Mouse (Mus musculus) layer of hippocampus, adult 8-10 months (tissue): ENCODE measurements at regions not wholly inside any gene's neighbourhood (a gene's known extent, or its start where the extent isn't known, plus 50 kb on each side); places are given as distances from the start of the nearest gene placed in this dataset.

ENCODE experiments used
- DNase-seq, 2 experiments: peaks; one replicate each; pipeline ENCODE4 v3.0.0; 2022; ENCODE audit warnings: low spot score in 2 of 2

DNA sequence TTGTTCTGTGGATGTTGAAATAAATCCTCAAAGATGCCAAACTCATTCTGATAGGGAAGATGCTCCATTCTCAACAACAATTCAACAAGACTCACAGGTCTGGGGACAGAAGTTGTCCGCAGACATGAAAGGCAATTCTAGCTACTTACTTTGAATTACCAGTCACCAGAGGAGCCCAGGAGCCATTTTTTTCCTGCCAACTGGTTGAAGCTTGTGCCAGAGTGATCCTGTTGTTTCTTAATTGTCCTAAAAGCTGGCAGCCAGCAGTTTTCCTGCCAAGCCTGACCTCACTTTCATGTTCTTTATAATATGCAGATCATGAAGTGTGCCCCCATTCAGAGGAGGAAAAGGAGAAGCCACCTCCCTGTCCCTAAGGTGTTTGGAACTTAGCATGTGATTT is 110.0 kb upstream of the Ankrd1 start:
- DNase-seq: no peak

DNA sequence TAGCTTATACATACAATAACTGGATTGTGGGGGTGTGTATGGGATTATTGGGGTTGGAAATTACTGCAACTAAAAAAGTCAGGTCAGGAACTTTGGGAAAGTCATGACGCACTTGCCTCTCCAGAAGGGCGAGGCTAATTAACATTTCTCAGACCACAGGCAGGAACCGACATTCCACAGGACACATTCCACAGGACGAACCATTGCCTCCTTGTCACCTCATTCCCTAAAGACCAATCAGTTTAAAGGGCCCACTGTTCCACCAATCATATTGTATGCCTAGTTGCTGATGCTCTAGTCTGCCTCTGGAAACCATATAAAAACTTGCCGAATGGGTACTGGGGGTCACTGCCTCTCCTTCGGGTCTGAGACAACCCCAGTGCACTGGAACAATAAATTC is 113.0 kb upstream of the Pcgf5 start:
- no peak for DNase-seq

DNA sequence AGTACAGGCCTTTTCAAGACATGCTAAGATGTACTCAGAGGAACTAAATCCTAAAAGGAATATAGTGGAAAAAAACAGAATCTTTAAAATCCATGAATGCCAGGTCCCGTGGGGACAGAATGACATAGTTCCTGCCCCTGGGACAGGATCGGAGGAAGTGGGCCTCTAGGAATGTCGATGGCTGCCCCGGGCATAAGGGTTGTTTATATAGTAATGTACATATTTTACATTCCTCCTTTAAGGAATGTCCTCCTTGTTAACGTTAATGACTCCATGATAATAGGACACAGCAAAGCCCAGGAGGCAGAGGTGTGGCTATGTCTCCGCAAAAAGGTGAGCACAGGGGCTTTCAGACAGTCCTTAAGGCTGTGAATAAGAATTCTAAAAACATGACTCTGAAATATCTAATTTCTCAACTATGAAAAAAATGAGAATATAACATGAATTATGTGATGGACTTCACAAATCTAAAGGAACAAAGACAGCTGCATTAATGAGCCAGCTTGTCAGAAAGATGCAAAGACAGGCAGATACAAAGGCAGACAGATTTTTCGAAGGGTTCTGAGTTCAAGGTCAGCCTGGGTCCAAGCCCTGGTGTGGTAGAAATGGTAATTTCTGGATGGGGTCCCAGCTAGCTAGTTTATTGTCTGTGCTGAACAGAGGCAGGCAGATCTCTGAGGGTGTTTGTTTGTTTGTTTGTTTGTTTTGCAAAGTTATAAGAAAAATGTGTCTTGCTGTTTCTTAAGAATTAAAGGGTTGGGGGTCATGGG is 111.3 kb upstream of the Pcgf5 start:
- DNase-seq: no peak

DNA sequence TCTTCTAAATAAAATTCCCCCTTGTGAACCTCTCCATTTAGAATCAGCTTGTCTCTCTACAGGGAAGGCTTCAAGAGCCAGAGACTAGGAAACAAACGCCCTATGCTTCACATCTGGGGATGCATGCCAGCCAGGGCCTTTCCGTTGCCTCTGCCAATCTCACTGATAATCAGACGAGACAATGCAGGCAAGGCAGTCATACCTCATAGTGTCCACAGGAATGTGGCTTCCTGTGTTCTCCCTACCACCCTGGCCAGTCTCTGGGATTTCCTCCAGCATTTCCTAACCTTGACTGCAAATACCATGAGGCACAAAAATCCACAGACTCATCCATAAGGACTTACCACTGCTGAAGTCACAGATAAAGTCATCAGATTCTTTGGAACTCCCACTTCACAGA is 110.4 kb upstream of the Pcgf5 start:
- DNase-seq: no peak

DNA sequence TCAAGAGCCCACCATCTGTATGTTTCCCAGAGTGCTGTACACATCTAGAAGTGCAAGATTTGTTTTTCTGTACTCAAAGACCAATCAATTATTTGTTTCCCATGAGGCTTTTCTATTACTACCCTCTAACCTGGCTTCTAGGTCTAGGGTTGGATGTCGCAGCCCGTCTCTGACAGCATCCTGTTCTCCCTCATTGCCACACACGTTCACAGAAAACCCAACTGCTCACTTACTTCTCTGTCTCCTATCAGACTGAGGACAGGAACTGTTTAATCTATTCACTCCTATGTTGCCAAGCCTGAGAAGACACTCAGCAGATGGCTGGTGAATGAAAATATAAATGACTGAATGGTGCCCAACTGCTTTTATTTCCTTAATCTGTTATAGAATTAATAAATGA is 109.6 kb upstream of the Pcgf5 start:
- no peak for DNase-seq

DNA sequence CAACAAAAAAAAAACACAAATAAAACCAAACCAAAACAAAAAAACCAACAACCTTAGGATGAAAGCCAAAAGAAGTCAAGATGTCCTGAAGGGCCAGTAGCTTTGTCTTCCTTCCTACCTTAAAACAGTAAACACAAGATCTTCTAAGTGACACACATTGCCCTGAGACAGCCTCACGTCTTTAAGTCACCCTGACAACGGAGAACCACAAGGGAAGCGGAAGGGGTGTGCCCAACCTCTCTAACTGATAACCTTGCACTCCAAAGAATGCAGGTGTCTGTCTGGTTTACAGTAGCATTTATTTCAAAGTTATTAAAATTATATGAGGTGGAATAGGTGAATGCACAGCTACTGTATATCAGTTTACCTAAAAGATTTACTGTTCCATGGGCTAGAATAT is 105.7 kb upstream of the Pcgf5 start:
- DNase-seq: no peak

DNA sequence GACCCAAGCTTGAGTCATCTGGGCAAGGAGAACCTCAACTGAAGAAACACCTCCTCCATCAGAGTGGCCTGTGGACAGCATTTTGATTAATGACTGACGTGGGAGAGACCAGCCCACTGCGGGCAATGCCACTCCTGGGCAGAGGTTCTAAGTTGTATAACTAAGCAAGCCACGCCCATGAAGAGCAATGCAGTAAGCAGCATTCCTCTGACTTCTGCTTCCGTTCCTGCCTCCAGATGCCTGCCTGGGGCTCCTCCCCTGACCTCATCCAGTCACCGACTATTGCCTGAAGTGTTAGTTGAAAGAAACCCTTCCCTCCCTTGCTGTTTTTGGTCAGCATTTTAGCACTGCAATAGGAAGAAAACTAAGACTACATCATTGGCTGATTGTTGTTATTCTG is 105.2 kb upstream of the Pcgf5 start:
- no peak for DNase-seq

DNA sequence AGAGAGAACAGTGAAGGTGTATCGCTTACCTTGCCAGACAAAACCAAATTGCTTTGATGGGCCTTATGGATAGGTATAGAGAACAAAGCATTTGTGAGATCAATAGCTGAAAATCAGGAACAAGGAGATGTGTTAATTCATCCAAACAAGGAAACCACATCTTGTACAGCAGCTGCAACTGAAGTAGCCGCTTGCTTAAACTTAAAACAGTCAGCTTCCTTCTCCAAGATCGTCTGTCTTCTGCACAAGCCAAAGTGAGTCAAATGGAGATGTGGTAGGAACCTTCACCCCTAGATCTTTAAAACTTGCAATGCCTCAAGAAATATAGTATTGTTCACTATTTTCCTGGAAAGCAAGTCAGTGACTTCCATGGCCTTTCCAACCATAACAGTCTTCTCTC is 95.6 kb upstream of the Pcgf5 start:
- no peak for DNase-seq

DNA sequence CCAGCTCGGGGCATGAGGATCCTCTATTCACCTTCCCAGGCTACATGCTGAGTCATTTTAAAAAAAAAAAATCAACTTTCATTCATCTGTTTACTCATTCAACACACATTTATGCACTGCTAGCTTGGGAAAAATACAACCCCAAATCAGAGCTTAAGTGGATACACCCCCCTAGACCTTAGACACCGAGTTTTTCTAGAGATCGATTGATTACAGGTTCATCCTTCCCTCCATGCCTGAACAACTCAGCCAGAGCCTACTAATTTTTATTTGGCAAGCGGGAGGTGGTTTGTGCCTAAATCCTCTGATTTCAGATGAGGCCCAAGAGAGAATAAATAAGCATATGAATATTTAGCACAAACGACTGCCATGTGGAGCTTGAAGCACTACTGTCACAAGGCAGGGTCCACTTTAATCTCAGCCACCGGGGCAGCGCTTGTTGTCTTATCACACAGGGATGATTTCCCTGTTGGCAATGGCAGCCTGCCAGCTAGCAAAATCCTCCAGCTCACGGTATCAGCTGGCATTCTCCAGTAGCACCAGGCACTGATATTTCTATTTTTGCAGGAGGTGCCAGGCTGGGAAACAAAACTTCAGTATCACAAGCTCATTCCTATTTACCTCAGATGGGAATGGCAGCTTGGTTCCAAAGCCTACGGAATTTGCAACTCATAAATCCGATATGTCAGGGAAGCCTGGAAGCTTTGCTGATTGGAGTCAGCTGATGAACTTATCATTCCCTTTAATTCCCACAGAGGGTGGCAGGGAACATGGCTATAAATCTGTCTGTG is 90.2 kb upstream of the Pcgf5 start:
- peak; percentile 51 to 67 for DNase-seq

DNA sequence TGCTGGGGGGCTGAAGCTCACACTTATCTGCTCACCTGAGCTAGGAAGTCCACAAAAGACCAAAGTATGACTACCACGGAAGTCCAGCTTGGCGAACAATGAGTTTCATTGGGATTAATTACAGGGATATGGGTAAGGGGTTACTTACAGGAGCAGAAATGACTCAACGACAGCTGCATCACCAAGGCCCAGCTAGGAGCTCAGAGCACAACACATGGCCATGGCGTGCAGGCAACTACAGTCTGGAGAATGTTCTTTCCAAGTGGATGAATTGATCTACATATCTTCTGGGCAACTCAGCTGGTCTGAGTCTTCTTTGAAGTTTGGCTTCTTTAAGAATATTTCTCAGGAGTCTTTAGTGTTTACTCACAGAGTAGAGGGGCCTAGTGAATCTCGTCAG is 86.3 kb upstream of the Pcgf5 start:
- no peak for DNase-seq

DNA sequence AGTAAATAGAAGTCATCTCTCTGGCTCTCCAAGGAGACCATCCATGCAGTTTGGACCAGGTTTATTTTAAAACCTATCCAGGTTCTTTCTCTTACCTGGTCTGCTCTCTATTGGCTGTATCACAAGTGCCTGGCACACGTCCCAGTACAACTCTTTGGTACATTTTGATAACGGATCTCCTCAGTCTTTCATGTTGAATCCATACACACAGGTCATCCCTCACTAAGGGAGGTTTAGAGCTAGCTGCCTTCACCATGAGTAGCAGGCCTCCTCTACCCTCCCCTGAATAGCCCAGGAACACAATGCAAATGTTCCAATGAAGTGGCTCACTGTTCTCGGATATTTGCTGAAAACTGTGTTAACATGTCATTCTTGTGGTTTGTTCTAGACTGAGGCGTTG is 84.2 kb upstream of the Pcgf5 start:
- DNase-seq: no peak

DNA sequence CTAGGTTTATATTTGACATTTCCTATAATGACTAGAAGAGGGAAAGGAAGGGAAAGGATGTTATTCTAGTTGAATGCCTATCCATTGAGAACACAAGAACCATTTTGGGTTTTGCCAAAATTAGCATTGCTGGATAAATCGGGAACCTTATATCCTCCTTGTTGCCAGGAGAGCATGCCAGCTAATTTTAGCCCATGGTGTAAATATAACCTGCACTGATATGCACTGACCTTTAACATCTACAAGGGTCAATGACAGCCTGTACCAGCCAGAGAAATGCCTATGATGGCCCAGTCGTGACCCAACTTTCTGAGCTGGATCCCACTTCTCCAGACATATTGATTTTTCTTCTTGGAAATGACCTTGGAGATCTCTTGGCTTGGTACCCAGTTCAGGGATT is 83.7 kb upstream of the Pcgf5 start:
- no peak for DNase-seq

DNA sequence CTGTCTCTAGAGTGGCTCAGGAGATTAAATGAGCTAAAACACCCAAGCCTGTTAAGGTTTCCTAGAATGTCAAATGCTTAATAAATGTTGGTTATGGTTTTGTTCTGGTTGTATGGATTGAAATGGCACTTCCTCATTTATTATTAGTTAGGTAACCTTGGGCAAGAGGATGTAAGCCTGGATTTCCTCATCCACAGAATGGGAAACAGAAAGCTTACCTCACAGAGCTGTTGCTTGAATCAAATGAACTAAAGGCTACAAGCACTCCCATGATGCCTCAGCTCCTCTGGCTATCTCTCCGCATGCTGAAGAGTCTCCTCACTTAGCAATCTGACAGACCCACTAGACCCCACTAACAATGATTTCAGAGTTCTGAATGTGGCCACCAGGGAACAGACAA is 82.8 kb upstream of the Pcgf5 start:
- no peak for DNase-seq

DNA sequence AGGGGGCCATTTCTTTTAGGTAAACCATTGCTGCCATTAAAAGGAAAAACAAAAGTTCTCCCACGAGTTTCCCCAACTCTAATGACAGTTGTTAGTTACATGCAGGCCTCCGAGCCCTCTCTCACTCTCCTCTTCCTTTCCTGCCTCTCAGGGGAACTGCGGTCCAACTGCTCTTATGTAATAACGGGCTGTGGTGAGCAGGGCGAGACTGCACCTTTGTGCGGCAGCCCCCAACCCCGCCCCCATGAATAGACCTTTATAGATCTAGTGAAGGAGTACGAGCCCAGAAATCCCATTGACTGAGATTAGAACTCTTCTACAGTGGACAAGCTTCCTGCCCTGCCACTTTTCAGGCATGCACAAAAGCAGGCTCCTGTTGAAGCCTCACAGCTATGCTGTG is 81.8 kb upstream of the Pcgf5 start:
- no peak for DNase-seq

DNA sequence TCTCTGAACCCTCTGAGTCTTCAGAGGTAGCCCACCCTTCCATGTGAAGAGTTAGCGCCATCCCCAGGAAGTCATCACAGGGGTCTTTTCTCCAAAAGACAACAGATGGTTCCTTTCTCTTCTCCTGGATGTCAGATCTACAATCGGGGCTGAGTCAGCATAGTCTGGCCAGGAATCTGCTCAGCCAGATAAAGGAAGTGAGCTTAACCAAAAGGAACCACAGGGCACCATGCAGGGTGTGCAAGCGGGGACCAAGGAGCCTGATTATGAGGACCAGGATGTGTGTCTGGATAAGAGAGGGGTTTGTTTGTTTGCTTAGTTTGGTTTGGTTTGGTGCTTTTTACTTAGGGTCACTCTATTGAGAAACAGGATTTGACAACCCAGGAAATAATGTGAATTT is 74.6 kb upstream of the Pcgf5 start:
- DNase-seq: no peak

DNA sequence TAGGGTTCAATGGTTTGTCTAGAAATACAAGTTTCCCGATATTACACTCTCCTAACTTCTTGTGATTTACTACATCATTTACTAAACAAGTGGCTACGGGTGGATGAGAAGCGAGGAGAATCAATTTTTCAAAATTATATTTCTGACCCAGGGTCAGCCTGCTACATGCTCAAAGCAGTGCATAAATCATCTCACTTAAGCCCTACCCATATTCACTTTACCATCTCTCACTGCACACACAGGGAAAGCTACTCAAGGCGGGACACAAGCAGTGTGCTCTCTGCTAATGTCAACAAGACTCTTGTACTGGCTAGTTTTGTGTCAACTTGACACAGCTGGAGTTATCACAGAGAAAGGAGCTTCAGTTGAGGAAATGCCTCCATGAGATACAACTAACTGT is 62.6 kb upstream of the Pcgf5 start:
- no peak for DNase-seq

DNA sequence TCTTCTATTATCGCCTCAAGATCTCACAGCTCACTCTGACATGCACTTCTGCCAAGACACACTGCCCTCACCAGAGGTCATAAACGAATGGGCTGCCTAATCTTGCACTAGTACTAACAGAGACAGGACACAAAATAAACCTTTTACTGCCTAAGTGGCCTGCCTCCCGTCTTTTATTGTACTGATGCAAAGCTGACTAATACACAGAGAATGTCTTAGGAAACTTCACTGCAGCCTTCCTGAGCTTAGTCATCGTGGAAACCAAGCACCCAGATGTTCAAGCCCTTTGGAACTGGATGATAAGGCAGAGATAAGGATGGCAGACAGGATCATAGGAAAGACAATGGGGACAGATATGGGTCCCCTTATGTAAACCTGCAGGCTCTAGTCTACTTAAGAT is 57.3 kb upstream of the Pcgf5 start:
- no peak for DNase-seq

DNA sequence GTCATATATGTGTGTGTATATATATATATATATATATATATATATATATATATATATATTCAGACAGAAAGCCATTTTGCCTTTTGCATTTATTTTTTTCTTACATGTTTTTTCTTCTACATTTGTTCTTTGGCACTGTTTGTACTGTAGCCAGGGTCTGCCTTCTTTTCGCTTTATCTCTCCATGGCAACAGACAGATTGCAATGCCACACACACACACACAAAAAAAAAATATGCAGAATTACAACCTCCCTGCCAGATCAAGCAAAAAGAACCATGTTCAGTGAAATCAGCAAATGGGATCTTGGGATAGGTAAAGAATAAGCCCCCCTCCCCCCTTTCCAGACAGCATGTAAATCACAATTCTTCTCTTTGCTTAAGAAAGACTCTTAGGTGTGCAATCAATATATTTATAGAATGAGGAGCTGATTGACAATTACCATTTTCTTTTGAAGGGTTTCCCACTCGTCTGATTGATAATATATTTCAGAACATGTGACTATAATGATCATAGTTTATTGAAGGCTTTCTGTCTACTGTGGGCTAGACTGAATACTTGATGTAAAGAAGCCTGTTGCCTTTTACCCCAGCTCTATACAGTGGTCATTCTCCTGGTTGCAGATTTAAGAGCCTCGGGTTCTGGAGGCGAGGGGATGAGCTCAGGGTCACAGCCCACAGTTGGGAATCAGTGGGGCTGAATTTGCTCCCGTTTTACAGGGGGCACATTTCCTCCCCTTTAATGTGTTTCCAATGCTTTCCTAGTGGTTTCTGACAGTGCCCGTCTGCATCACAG is 54.7 kb upstream of the Pcgf5 start:
- peak; percentile 5 to 6 for DNase-seq
